Mouse (Mus musculus) small intestine, adult 2 months (tissue): ENCODE measurements around the gene Taar7d.

ENCODE experiments used
- CTCF ChIP-seq: fragments of 200-500 bp; IDR thresholded peaks from 2 replicates; pipeline ENCODE4 v1.5.1; 2012; ENCODE audit warnings: low read depth, mild to moderate bottlenecking, control low read depth, inconsistent platforms, low read length, moderate library complexity, mixed read lengths; ENCODE audit not compliant: insufficient replicate concordance, insufficient read length; ENCODE audit errors: extremely low read depth
- POLR2A ChIP-seq: fragments of 200-500 bp; IDR thresholded peaks from 2 replicates; pipeline ENCODE4 v1.6.1; 2012; ENCODE audit warnings: low read depth, mild to moderate bottlenecking, control low read depth, inconsistent platforms, low read length, moderate library complexity

DNA sequence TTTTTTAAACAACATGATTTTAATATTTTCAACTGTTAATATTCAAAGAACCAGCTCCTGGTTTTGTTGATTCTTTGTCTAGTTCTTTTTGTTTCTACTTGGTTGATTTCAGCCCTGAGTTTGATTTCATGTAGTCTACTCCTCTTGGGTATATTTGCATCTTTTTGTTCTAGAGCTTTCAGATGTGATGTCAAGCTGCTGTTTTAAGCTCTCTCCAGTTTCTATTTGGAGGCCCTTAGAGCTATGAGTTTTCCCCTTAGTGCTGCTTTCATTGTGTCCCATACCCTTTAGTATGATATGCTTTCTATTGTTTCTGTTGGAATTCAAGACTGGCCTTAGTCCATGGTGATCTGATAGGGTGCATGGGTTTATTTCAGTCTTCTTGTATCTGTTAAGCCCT lies 4.3 kb downstream of the Taar7d start:
- TF ChIP-seq POLR2A (no peak), CTCF (no peak)
